Mouse (Mus musculus): ENCODE measurements at regions not wholly inside any gene's neighbourhood (a gene's known extent, or its start where the extent isn't known, plus 50 kb on each side); places are given as distances from the start of the nearest gene placed in this dataset.

DNA sequence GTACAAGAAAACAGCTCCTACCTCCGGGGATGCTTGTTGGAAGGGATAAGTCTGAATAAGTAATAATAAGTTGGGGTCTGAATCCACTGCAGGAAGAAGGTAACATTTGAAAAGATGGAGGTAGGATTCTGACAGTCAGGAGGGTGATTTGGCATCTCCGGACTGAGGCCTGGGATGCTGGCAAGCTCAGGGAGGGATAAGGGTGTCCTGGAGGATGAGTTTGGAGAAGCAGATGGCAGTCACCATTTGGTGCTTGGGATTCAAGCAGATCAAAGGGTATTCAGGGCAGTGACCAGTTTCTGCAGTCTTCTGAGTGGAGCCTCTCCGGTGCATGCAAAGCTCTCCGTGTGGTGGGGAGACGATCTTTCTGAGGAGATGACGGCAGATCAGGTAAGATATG lies 62.9 kb upstream of the Gm2310 start:
- Histone ChIP-seq H3K4me1 (ENCODE audit: control insufficient read depth) (no peaks in the 10 kb centered on the region), H3K9me3 (ENCODE audit: control insufficient read depth, low read length) (no peaks in the 10 kb centered on the region), H3K27me3 (ENCODE audit: control insufficient read depth) (peaks cover 2% of the 10 kb centered on the region), H3K4me3 (replicated peaks) (no peak overlapping the region), H3K36me3 (ENCODE audit: control insufficient read depth) (no peaks in the 10 kb centered on the region)
- TF ChIP-seq TAL1 (IDR thresholded peaks at IDR 0.05; ENCODE audit: low read length): no peak
- TF ChIP-seq GATA1 (IDR thresholded peaks at IDR 0.05; ENCODE audit: low read length): no peak

DNA sequence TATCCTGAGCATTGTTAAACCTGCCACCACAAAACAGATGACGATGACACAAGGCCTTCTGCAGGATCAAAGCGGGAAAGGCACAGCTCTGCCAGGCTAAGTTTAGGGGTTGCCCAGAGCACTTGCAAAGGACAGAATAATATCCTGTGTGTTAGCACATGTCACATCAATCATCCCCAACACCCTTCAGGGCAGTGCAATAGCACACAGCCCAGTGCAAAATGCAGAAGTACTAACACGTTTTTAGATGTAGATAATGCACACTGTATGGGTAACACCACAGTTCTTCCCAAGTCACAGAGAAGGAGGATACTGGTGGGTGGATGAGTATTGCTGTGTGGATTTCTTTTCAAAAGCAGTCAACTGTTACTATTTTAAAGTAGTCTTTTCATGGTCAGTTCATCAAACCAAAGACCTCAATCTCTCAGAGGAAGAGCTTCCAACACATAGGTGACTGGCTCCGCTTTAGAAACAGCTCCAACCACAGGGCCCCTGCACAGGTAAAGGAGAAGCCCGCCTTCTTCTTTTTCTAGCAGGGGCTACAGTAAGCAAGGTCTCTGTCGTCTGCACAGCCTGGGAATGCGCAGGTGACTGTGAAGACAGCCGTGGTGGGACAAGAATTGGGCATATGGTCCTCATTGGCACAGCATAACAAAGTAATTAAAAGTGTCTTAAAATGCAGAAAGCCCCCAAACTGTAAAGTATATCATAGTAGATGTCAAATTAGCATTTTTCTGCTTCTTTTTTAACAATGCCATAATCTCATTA lies 61.6 kb upstream of the Gm2310 start:
- Histone ChIP-seq H3K36me3 (ENCODE audit: control insufficient read depth) (no peaks in the 10 kb centered on the region), H3K9me3 (ENCODE audit: control insufficient read depth, low read length) (no peaks in the 10 kb centered on the region), H3K27me3 (ENCODE audit: control insufficient read depth) (peaks cover 2% of the 10 kb centered on the region), H3K4me3 (replicated peaks) (no peak overlapping the region), H3K4me1 (ENCODE audit: control insufficient read depth) (no peaks in the 10 kb centered on the region)
- no peak for TF ChIP-seq GATA1 (IDR thresholded peaks at IDR 0.05; ENCODE audit: low read length)
- TF ChIP-seq TAL1 (IDR thresholded peaks at IDR 0.05; ENCODE audit: low read length): no peak

DNA sequence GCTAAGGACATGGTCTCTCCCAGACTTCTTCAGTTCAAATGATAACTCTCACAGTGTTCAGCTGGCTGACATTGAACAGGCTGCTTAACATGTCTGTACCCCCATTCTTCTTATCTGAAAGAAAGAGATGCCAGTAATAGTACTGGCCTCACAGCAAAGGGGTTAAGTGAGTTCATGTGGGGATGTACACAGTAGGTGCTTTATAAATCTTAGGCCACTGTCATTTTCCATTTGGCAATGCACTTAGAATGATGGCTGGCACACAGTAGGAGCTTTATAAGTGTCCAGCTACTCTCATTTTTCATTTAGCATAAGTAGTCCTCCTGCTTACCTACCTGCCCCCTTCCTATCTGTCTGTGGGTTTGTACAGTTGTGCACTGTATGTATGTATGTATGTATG lies 60.3 kb upstream of the Gm2310 start:
- TF ChIP-seq TAL1 (IDR thresholded peaks at IDR 0.05; ENCODE audit: low read length) (no peak), GATA1 (IDR thresholded peaks at IDR 0.05; ENCODE audit: low read length) (no peak)
- H3K36me3 ChIP-seq (ENCODE audit: control insufficient read depth): no peaks in the 10 kb centered on the region
- no peak overlapping the region for H3K4me3 ChIP-seq (replicated peaks)
- no peaks in the 10 kb centered on the region for H3K4me1 ChIP-seq (ENCODE audit: control insufficient read depth)
- H3K9me3 ChIP-seq (ENCODE audit: control insufficient read depth, low read length): no peaks in the 10 kb centered on the region
- H3K27me3 ChIP-seq (ENCODE audit: control insufficient read depth): peaks cover 2% of the 10 kb centered on the region

DNA sequence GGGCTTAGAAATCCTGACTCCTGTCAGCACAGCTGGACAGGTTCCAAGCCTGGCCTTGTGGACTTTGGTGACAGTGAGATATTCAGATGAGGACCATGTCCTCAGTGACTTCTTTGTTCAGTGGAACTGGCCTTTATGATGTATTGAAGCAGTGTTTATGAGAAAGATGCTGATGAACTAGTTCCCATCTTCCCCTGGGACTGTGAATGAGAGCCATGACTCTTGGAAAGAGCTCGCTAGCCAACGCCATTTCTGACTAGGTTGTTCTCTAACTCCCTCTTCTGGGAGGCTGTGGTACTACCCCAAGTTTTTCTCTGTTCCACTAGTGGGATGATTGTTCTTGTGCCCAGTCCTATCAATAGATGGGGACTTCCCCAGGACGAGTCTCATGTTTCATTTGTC lies 57.7 kb upstream of the Gm2310 start:
- Histone ChIP-seq H3K9me3 (ENCODE audit: control insufficient read depth, low read length) (no peaks in the 10 kb centered on the region), H3K4me1 (ENCODE audit: control insufficient read depth) (no peaks in the 10 kb centered on the region), H3K4me3 (replicated peaks) (no peak overlapping the region), H3K27me3 (ENCODE audit: control insufficient read depth) (peaks cover 6% of the 10 kb centered on the region), H3K36me3 (ENCODE audit: control insufficient read depth) (no peaks in the 10 kb centered on the region)
- TF ChIP-seq TAL1 (IDR thresholded peaks at IDR 0.05; ENCODE audit: low read length): no peak
- no peak for TF ChIP-seq GATA1 (IDR thresholded peaks at IDR 0.05; ENCODE audit: low read length)

GRCm38 (mm10) chr15:8576975-8577374 lies 57.2 kb upstream of the Gm2310 start:
- no peaks in the 10 kb centered on the region for H3K36me3 ChIP-seq (ENCODE audit: control insufficient read depth)
- no peaks in the 10 kb centered on the region for H3K4me1 ChIP-seq (ENCODE audit: control insufficient read depth)
- H3K27me3 ChIP-seq (ENCODE audit: control insufficient read depth): peaks cover 11% of the 10 kb centered on the region
- H3K4me3 ChIP-seq (replicated peaks): no peak overlapping the region
- H3K9me3 ChIP-seq (ENCODE audit: control insufficient read depth, low read length): no peaks in the 10 kb centered on the region
- TF ChIP-seq GATA1 (IDR thresholded peaks at IDR 0.05; ENCODE audit: low read length) (no peak), TAL1 (IDR thresholded peaks at IDR 0.05; ENCODE audit: low read length) (no peak)

DNA sequence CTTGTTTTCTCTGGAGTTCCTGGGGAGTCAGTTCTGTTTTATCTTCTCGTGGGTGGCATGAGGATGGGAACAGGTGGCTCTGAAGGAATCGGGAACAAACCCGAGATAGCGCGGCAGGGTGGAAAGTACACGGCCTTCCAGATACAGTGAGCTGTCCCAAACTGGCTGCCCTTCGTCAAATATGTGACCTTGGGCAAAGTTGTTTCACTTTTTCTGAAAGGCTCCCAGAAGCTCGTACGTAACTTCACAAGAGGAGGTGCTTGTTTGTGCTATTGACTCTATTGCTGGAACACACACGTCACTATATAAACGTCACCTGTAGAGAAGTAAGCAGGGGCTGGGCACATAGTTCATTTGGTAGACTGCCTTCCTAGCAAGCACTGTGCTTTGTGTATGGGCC lies 49.9 kb upstream of the Gm2310 start:
- Histone ChIP-seq H3K9me3 (ENCODE audit: control insufficient read depth, low read length) (no peaks in the 10 kb centered on the region), H3K4me1 (ENCODE audit: control insufficient read depth) (peaks cover 12% of the 10 kb centered on the region), H3K27me3 (ENCODE audit: control insufficient read depth) (peaks cover 42% of the 10 kb centered on the region), H3K36me3 (ENCODE audit: control insufficient read depth) (no peaks in the 10 kb centered on the region), H3K4me3 (replicated peaks) (peak overlapping the region; percentile 58)
- TF ChIP-seq GATA1 (IDR thresholded peaks at IDR 0.05; ENCODE audit: low read length): no peak
- TF ChIP-seq TAL1 (IDR thresholded peaks at IDR 0.05; ENCODE audit: low read length): no peak

Measured in erythroblast, embryonic 14.5 days (primary cell).